Mouse (Mus musculus) limb, embryonic 12.5 days (tissue): ENCODE data around the gene Ccdc61. TPM values are rescaled to one million over a fixed set of nuclear protein-coding genes. Genes with fewer than 3 reads are reported as not detected.

Experiments
- ATAC-seq: fragments of 200-750 bp; cut with Nextera tagmentation; 2 replicates; pipeline ENCODE4 v1.8.0; 2017; ENCODE audit warnings: low read depth, moderate TSS enrichment; ENCODE audit not compliant: insufficient number of reproducible peaks, insufficient read depth, low FRiP score, low TSS enrichment
- H3K27ac ChIP-seq: fragments of 300-500 bp; sonication (generic); 2 replicates; pipeline ENCODE4 v1.5.1; 2016; ENCODE audit warnings: mild to moderate bottlenecking, moderate library complexity
- H3K27me3 ChIP-seq: fragments of 300-500 bp; sonication (generic); 2 replicates; pipeline ENCODE4 v1.6.1; 2016; ENCODE audit warnings: mild to moderate bottlenecking, moderate library complexity
- H3K36me3 ChIP-seq: fragments of 300-500 bp; sonication (generic); 2 replicates; pipeline ENCODE4 v1.6.1; 2016; ENCODE audit warnings: mild to moderate bottlenecking, moderate library complexity
- H3K4me1 ChIP-seq: fragments of 300-500 bp; sonication (generic); replicated peaks from 2 replicates; pipeline ENCODE4 v1.6.1; 2016
- H3K4me2 ChIP-seq: fragments of 300-500 bp; sonication (generic); 2 replicates; pipeline ENCODE4 v1.6.1; 2016; ENCODE audit warnings: mild to moderate bottlenecking, moderate library complexity
- H3K4me3 ChIP-seq: fragments of 300-500 bp; sonication (generic); replicated peaks from 2 replicates; pipeline ENCODE4 v1.5.1; 2016; ENCODE audit warnings: mild to moderate bottlenecking
- H3K9ac ChIP-seq: fragments of 300-500 bp; sonication (generic); replicated peaks from 2 replicates; pipeline ENCODE4 v1.6.1; 2016; ENCODE audit warnings: mild to moderate bottlenecking, moderate library complexity
- H3K9me3 ChIP-seq: fragments of 300-500 bp; sonication (generic); 2 replicates; pipeline ENCODE4 v1.6.1; 2016; ENCODE audit warnings: mild to moderate bottlenecking, moderate library complexity
- WGBS: fragments of 180-500 bp; shearing (Covaris S2); methylation state at CpG from one replicate; pipeline ENCODE4 v1.1.7; 2016; 5-methylcytosine and 5-hydroxymethylcytosine counted together
- polyA plus RNA-seq: library from polyadenylated mRNA; unstranded; fragments of >200 nt; fragmentation: Nextera tagmentation; extraction: Ambion mirVana; gene quantifications from 2 replicates; pipeline ENCODE4 v1.2.1, GENCODE M21; 2016

Gene Ccdc61
- polyA plus RNA-seq: 39.9 and 45.3 TPM in 2 replicates

- Histone ChIP-seq H3K27ac (no peak within 1 kb of the TSS), H3K9me3 (no peaks in the 10 kb centered on the region), H3K9ac (peak within 1 kb of the TSS; percentile 71), H3K27me3 (no peaks in the 10 kb centered on the region), H3K4me3 (peak within 1 kb of the TSS; percentile 81), H3K4me1 (peaks cover 17% of the 10 kb centered on the region), H3K36me3 (peaks cover 18% of the 10 kb centered on the region), H3K4me2 (peak within 1 kb of the TSS; percentile 76)
- peak; percentile 99 for ATAC-seq
- WGBS: 2% methylated on average over 32 of the region's 33 CpGs
These were observed at the start of gene Ccdc61 for GRCm38 (mm10) chr7:18910241-18910831. Gene Ccdc61, minus strand, starts transcription at chr7:18910415.

- no peak overlapping the region for H3K27ac ChIP-seq
- H3K36me3 ChIP-seq: no peaks in the 10 kb centered on the region
- H3K4me3 ChIP-seq: no peak overlapping the region
- no peak for ATAC-seq
- H3K9ac ChIP-seq: no peak overlapping the region
- peaks cover 99% of the 10 kb centered on the region for H3K27me3 ChIP-seq
- no peaks in the 10 kb centered on the region for H3K9me3 ChIP-seq
- WGBS: 68% methylated on average over 8 of the region's 8 CpGs
- no peak overlapping the region for H3K4me2 ChIP-seq
- H3K4me1 ChIP-seq: peaks cover 23% of the 10 kb centered on the region
These were observed 49.2 kb upstream of the Ccdc61 start for GRCm38 (mm10) chr7:18959446-18959845.

GRCm38 (mm10) chr7:18958384-18958766 lies 48.2 kb upstream of the Ccdc61 start:
- peaks cover 91% of the 10 kb centered on the region for H3K27me3 ChIP-seq
- H3K27ac ChIP-seq: no peak overlapping the region
- peak overlapping the region; percentile 98 for H3K4me2 ChIP-seq

GRCm38 (mm10) chr7:18957569-18958383 lies 47.6 kb upstream of the Ccdc61 start:
- WGBS: under 1% methylated on average over 99 of the region's 107 CpGs

More at GRCm38 (mm10) chr7:18958384-18958766, 48.2 kb upstream of the Ccdc61 start:
- H3K9me3 ChIP-seq: no peaks in the 10 kb centered on the region
- H3K9ac ChIP-seq: peak overlapping the region; percentile 54
- ATAC-seq: peak; percentile 22; the same call in 1 of the 2 replicates
- no peaks in the 10 kb centered on the region for H3K36me3 ChIP-seq
- peak overlapping the region; percentile 62 for H3K4me3 ChIP-seq
- 0% methylated on average over 21 of the region's 21 CpGs for WGBS
- H3K4me1 ChIP-seq: peaks cover 21% of the 10 kb centered on the region

GRCm38 (mm10) chr7:18951397-18951796 lies 41.2 kb upstream of the Ccdc61 start:
- H3K9me3 ChIP-seq: no peaks in the 10 kb centered on the region
- H3K27ac ChIP-seq: no peak overlapping the region
- ATAC-seq: no peak
- H3K27me3 ChIP-seq: peaks cover 58% of the 10 kb centered on the region
- H3K36me3 ChIP-seq: no peaks in the 10 kb centered on the region
- peaks cover 5% of the 10 kb centered on the region for H3K4me1 ChIP-seq
- H3K4me3 ChIP-seq: no peak overlapping the region
- no peak overlapping the region for H3K4me2 ChIP-seq
- H3K9ac ChIP-seq: no peak overlapping the region
- WGBS: 20% methylated on average over 15 of the region's 15 CpGs

More at GRCm38 (mm10) chr7:18957569-18958383, 47.6 kb upstream of the Ccdc61 start:
- H3K4me2 ChIP-seq: peak overlapping the region; percentile 98
- no peak overlapping the region for H3K27ac ChIP-seq
- H3K4me3 ChIP-seq: peak overlapping the region; percentile 62
- H3K9me3 ChIP-seq: no peaks in the 10 kb centered on the region
- no peak for ATAC-seq
- H3K36me3 ChIP-seq: no peaks in the 10 kb centered on the region
- H3K9ac ChIP-seq: peak overlapping the region; percentile 54
- peaks cover 17% of the 10 kb centered on the region for H3K4me1 ChIP-seq
- peaks cover 86% of the 10 kb centered on the region for H3K27me3 ChIP-seq

- H3K9me3 ChIP-seq: no peaks in the 10 kb centered on the region
- no peak overlapping the region for H3K27ac ChIP-seq
- 25% methylated on average over 18 of the region's 18 CpGs for WGBS
- no peaks in the 10 kb centered on the region for H3K36me3 ChIP-seq
- no peak overlapping the region for H3K4me3 ChIP-seq
- H3K9ac ChIP-seq: no peak overlapping the region
- H3K4me1 ChIP-seq: peaks cover 5% of the 10 kb centered on the region
- ATAC-seq: no peak
- H3K27me3 ChIP-seq: peaks cover 51% of the 10 kb centered on the region
- no peak overlapping the region for H3K4me2 ChIP-seq
These were observed 40.5 kb upstream of the Ccdc61 start for GRCm38 (mm10) chr7:18950523-18951315.

- peaks cover 44% of the 10 kb centered on the region for H3K27me3 ChIP-seq
- no peaks in the 10 kb centered on the region for H3K36me3 ChIP-seq
- 43% methylated on average over 12 of the region's 12 CpGs for WGBS
- no peak overlapping the region for H3K27ac ChIP-seq
- no peak overlapping the region for H3K4me2 ChIP-seq
- H3K4me1 ChIP-seq: peaks cover 5% of the 10 kb centered on the region
- H3K9me3 ChIP-seq: no peaks in the 10 kb centered on the region
- no peak for ATAC-seq
- H3K4me3 ChIP-seq: no peak overlapping the region
- no peak overlapping the region for H3K9ac ChIP-seq
These were observed 39.7 kb upstream of the Ccdc61 start for GRCm38 (mm10) chr7:18949781-18950522.

- no peak overlapping the region for H3K9ac ChIP-seq
- H3K4me2 ChIP-seq: no peak overlapping the region
- no peaks in the 10 kb centered on the region for H3K9me3 ChIP-seq
- H3K4me3 ChIP-seq: no peak overlapping the region
- H3K4me1 ChIP-seq: peaks cover 5% of the 10 kb centered on the region
- peaks cover 53% of the 10 kb centered on the region for H3K27me3 ChIP-seq
- no peak overlapping the region for H3K27ac ChIP-seq
- no peak for ATAC-seq
- H3K36me3 ChIP-seq: no peaks in the 10 kb centered on the region
- 77% methylated on average over 6 of the region's 6 CpGs for WGBS
These were observed 37.9 kb upstream of the Ccdc61 start for GRCm38 (mm10) chr7:18948151-18948550.

- H3K4me2 ChIP-seq: no peak overlapping the region
- H3K4me1 ChIP-seq: no peaks in the 10 kb centered on the region
- no peak overlapping the region for H3K9ac ChIP-seq
- H3K4me3 ChIP-seq: no peak overlapping the region
- H3K9me3 ChIP-seq: no peaks in the 10 kb centered on the region
- H3K27ac ChIP-seq: no peak overlapping the region
- ATAC-seq: no peak
- H3K36me3 ChIP-seq: no peaks in the 10 kb centered on the region
- WGBS: 48% methylated on average over 9 of the region's 9 CpGs
- H3K27me3 ChIP-seq: peaks cover 28% of the 10 kb centered on the region
These were observed 32.6 kb upstream of the Ccdc61 start for GRCm38 (mm10) chr7:18942815-18943214.

GRCm38 (mm10) chr7:18942376-18942775 lies 32.2 kb upstream of the Ccdc61 start:
- Histone ChIP-seq H3K36me3 (no peaks in the 10 kb centered on the region), H3K9ac (no peak overlapping the region), H3K9me3 (no peaks in the 10 kb centered on the region), H3K27me3 (peaks cover 28% of the 10 kb centered on the region), H3K4me1 (no peaks in the 10 kb centered on the region), H3K4me3 (no peak overlapping the region), H3K4me2 (no peak overlapping the region), H3K27ac (no peak overlapping the region)
- 25% methylated on average over 1 of the region's 1 CpGs for WGBS
- ATAC-seq: no peak
